Mouse (Mus musculus): ENCODE data around the gene Cenpm.

The Cenpm gene

DNA sequence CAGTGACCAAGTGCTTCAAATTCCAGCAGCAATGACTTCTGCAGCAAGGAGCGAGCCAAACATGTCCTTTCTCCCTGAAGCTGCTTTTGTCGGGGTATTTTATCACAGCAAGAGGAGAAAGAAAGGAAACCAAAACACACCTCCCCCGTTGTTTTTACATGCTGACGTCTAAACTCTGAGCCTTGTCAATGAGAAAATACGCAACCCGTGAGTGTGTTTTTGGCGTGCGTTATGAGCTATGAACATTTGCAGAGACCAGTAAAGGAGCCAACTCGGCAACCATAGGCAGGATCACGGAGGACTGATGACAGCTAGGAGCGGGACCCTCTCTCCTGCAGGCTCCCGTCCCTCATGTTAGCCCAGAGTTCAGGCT is 820 bp downstream of the Cenpm start:
- DNase-seq (ENCODE audit: low spot score in 2 of 2), result no peak

- no peak for DNase-seq (ENCODE audit: low spot score in 2 of 2)
Observed at GRCm38 (mm10) chr15:82243311-82243710, 1.2 kb downstream of the Cenpm start.

- DNase-seq (ENCODE audit: low spot score in 2 of 2), result peak; percentile 75 to 83
Observed at GRCm38 (mm10) chr15:82236565-82236964, 8.0 kb downstream of the Cenpm start.

DNA sequence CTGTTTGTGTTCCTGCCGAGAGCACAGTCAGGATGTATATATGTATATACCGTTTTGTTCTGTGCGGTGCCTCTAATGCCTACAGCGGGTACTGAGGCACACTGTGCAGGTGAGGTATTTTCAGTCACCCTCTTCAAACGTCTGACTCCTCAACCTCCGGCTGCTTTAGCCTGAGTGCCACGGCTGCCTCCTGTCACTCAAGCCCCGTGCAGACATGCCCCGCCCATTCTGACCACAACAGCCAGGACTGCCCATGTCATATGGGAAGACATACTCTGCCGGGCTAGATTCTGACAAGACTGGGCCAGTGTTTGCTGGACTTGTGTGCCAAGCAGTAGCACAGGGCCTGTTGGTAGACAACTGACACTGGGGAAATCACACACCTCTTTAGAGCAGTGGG is 8.9 kb downstream of the Cenpm start:
- DNase-seq (ENCODE audit: low spot score in 2 of 2), result no peak

GRCm38 (mm10) chr15:82232651-82233050 is 11.9 kb downstream of the Cenpm start:
- no peak for DNase-seq (ENCODE audit: low spot score in 2 of 2)

DNA sequence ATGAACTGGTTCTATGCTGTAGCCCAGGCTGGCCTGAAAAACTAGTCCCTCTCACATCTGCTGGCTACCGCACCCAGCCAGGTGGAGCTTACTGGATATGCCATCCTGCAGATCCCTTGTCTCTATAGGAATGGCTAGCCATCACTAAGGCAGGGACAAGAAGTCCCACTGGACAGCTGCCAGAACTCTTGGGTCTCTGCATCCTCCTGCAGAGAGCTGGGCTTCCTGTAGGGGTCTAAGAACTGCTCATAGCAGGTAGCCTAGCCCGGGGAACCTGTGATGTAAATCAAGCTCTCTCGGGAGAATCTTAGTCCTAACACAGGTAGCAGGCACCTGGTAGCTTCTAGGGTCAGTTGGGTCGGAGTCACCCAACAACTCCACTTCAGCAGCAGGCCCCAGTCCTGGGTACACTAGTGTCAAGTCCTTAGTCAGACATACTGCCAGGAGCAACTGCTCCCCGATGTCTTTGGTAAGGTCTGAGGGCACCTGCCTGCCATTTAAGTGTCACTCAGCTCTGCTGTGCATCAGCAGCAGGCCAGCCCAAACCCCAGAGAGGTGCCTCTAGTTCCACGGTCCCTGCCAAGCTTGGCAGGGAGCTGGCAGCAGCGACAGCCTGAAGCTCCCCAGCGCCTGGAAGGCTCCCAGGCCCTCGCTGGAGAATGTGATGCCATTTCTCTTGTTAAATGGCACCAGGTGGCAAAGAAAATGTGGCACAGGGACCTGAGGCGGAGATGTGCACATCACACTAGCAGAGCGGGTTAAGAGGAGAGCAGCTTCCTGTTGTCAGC is 12.8 kb downstream of the Cenpm start:
- no peak for DNase-seq (ENCODE audit: low spot score in 2 of 2)

- no peak for DNase-seq (ENCODE audit: low spot score in 2 of 2)
Observed at GRCm38 (mm10) chr15:82231100-82231499, 13.4 kb downstream of the Cenpm start.

GRCm38 (mm10) chr15:82230098-82230611 is 14.4 kb downstream of the Cenpm start:
- no peak for DNase-seq (ENCODE audit: low spot score in 2 of 2)

GRCm38 (mm10) chr15:82229542-82230045 is 15.0 kb downstream of the Cenpm start:
- DNase-seq (ENCODE audit: low spot score in 2 of 2), result no peak

GRCm38 (mm10) chr15:82225769-82226168 is 18.8 kb downstream of the Cenpm start:
- no peak for DNase-seq (ENCODE audit: low spot score in 2 of 2)

DNA sequence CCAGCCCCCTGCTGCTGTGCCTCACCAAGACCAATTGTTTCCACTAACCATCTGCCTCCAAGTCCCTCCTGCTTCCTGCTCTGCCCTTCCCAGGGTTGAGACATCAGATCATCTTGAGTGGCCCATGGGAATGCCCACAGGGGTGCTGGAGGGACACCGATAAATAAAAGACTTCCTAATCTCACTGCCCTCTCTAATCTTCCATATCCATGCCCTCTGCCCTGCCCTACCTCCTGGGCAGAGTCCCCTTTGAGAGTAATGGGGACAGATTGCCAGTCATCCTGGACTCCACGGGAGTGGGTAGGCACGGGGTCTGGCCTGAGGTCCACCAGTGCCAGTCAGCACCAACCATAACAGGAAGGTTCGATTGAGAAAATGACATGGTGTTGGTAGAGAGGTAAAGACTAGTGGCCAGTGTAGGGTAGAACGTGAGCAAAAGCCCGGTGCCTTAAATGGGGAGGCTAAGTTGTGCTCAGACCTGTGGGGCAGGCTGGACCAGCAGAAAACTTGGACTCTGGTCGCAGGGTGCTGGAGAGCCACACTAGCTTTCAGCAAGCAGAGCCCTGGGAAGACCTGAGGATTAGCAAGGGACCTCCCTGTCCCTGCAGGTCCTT is 19.8 kb downstream of the Cenpm start:
- no peak for DNase-seq (ENCODE audit: low spot score in 2 of 2)

DNA sequence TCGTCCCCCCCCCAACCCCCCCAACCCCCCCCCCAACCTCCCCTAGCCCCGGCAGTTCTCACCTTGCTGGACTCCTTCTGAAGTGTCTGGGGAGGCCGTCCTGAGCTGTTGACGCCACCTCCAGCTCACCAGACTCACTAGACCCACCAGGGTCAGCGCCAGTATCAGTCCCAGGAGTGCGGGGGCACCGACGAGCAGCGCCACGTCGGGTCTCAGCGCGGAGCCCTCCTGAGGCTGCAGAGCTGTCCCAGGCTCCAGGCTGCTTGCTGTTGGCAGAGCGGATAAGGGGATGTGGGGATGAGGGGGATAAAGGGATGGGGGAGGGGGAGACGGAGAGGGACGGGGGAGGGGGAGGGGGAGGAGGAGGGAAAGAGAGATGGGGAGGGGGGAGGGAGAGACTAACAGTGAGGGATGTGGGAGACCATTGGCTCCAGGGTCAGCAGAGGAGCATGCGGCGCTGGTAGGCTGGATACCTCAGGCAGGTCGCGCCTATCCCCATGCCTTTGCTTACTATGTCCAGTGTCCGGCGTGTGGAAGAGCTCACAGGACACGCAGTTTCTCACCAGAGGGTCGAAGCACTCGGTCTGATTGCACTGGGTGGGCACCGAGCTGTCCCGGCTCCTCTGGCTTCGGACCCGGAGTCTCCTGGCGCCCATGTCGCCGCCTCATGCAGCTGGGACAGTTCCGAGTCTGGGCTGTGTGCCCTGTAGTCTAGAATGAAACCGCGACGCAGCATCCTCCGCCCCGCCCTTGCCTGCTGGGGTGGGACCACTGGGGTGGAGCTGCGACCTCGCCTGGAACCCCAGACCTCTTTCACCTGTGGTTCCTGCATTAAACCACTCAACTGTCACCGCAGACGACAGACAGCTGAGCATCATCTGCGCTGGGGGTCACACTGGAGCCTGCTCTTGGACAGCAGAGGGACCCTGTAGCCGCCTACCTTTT is 20.6 kb downstream of the Cenpm start, which contains the start of gene Tnfrsf13c:
Gene Tnfrsf13c, minus strand, starts transcription at position 713 of the 945 bp plus-strand sequence.
- no peak for DNase-seq (ENCODE audit: low spot score in 2 of 2)

- DNase-seq (ENCODE audit: low spot score in 2 of 2), result no peak
Observed at GRCm38 (mm10) chr15:82223251-82223650, 21.3 kb downstream of the Cenpm start.

GRCm38 (mm10) chr15:82221104-82221860 is 23.3 kb downstream of the Cenpm start:
- no peak for DNase-seq (ENCODE audit: low spot score in 2 of 2)

- DNase-seq (ENCODE audit: low spot score in 2 of 2), result no peak
Observed at GRCm38 (mm10) chr15:82220003-82220675, 24.4 kb downstream of the Cenpm start.

DNA sequence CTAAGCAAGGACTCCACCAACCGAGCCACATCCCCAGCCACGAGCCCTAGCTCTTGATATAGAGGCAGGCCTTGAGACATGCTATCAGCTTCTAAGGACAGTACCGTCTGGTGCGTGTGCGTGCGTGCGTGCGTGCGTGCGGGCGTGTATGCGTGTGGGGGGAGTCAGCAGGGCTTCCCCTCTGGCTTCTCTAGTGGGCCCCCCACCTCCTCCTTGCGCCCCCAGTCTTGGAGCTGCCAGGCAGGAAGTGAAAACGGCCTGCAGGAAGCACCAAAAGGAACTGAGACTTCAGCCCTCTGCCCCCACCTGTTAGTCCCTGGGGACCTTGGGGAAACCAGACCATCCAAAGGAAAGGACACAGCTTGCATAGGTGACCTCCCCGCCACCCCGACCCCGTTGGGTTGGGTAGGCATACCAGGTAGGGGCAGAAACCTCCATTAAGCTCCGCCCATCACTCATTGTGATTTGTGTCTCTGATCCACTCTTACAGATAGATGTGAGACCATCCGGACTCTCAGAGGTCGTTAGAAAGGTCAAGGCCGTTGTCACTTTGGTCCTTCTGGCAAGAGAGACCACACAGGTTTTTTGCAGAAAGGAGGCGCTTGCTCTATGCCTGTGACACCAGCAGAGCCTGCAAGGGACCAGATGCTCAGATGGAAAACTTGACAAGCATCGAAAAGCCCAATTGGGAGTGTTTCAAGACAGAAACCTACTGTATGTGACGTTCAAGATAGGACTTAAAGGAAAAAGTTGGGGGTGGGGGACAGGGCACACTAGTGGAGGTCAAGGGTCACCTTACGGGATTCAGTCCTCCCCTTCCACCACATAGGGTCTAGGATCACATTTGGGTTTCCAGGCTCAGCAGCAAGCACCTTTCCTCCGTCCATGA is 25.5 kb downstream of the Cenpm start:
- no peak for DNase-seq (ENCODE audit: low spot score in 2 of 2)

GRCm38 (mm10) chr15:82217980-82218379 is 26.6 kb downstream of the Cenpm start:
- DNase-seq (ENCODE audit: low spot score in 2 of 2), result no peak

- no peak for DNase-seq (ENCODE audit: low spot score in 2 of 2)
Observed at GRCm38 (mm10) chr15:82217039-82217438, 27.5 kb downstream of the Cenpm start.

DNA sequence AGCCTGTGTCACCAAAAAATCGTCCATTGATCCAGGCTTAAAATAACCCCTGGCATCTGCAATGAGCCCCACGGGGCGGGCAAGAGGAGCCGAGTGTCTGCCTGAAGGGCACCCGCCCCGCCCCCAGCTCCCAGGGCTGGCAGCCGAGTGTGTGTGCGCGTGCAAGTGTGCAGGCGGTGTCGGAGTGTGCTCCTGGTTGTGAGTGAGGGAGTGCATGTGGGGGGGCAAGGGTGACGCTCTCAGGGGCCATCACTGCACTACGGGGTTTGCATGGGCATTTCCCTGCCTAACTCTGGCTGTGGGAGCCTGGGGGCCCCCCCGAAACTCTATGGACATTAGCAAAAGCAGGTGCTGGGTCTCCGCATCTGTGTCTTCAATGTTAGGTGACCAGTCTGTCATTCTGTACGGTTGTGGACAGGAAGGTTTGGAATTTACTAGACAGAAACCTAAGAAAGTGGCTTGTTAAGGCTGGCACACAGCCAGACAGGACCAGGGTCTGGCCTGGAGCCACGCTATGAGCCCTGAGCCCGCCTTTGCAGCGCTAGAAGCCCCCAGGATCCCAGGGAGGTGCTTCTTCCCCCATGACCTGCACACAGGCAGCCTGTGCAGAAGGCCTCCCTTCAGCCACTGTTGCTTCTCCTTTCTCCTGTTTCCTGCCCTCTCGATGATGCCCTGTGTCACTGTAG is 28.3 kb downstream of the Cenpm start:
- DNase-seq (ENCODE audit: low spot score in 2 of 2), result no peak
